Mouse (Mus musculus): ENCODE data around the gene Nr2f2. TPM values are rescaled to one million over a fixed set of nuclear protein-coding genes. Genes with fewer than 3 reads are reported as not detected.
A peak's percentile ranks its signal among the peaks of the same experiment; 100 is the strongest.

Nr2f2 gene
- total RNA-seq, 2 experiments from 2014 or later, result 42.6 to 52.1 TPM

DNA sequence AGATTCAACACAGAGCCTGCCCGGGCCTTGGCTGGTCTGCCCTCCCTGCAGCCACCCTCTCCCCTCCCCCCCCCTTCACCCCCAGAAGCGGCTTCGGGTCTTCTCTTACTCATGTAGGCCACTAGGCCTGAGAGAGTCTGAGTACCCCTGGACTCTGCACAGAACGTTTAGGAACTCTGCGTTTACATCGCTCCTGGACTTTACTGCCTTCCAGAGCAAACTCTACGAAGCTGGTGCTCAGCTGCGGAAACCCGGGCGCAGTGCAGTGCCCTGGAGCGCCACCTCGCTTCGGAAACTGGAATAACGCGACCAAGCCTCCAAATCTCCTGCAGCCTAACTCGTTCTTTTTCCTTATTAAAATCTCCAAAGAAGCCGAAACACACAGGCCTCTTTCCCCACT is 31.7 kb downstream of the Nr2f2 start:
- peak; percentile 73 to 81 for DNase-seq (ENCODE audit: low spot score in 2 of 2)

DNA sequence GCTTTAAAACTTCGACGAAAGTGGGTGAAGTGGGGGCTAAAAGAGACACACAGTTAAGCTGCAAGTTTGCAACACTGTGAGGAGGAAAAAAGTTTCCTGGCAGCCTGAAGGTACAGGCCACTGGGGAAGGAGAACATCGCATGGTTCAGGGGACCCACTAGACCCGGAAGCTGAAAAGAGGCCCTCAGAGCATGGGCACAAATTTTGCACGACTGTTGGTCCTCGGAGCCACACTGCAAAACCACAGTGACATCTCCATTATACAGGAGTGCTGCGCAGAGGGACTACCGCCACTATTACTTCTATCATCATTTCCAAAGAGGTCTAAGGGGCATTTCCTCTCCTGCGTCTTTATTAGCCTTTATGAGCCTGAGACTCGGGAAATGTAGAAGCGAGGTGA is 32.7 kb downstream of the Nr2f2 start:
- no peak for DNase-seq (ENCODE audit: low spot score in 2 of 2)

DNA sequence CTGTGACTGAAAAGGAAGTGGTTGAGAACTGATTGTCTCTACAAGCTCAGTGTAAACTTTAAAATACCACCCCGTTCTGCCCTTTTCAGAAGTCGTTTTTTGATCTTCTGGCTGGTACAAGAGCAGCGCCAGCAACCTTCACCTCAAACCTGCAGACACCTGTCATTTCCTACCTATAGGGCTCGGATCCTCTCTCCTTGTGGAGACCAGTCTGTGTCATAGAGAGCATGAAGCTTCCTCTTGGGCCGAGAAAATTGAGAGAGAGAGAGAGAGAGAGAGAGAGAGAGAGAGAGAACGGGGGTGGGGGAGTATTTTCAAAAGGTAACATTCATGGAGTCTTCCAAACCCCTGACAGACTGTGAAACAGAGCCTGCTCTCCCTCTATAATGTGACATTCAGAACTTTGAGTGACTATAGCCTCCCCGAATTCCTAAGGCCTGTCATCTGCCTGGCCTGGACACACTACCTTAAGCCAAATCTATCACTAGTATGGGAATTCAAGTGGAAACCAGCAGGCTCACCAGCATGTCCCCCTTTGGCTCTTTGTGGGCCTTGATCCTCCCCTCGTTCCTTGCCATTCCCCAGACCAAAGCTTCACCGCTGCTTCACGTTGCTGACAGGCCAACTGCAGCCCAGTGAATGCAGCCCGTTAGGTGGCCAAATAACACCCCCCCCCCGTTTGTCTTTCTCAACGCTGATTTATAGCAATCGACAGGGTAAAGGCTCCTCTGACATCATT is 33.4 kb downstream of the Nr2f2 start:
- DNase-seq (ENCODE audit: low spot score in 2 of 2), result no peak

DNA sequence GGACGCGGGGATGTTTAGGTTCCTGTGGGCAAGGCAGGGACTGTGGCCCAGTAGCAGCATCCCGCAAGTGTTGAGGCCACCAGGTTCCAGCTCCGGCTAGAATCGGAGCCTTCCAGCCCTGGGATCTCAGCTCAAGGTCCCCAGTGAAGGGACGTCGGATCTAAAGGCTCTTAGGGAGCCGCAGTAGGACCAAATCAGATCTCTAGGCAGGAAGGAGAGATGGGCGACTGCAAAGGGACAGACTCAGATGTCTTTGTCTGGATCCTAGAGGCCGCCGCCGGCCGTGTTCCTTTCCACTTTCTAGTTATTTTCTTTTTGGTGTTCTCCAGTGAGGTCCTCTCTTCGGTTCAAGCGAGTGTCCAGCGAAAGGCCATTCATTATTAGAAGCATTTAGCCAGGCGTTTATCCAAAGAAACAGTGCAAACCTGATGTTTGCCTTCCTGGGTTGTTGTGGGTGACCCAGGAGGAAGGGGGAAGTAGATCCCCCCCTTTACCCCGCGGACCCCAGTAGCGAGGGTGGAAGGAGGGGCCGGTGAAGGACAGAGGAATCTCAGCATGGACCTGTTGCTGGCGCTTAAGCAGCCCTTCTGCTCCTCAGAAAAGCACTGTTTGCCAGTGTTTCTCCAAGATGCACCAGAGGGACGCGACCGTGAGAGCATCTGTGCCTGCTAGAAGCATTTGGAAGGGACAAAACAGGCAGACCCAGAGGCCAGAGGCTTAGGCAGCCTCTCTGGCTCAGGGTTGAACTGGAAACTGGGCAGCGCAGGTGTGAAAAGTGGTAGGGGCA is 34.3 kb downstream of the Nr2f2 start:
- no peak for DNase-seq (ENCODE audit: low spot score in 2 of 2)

DNA sequence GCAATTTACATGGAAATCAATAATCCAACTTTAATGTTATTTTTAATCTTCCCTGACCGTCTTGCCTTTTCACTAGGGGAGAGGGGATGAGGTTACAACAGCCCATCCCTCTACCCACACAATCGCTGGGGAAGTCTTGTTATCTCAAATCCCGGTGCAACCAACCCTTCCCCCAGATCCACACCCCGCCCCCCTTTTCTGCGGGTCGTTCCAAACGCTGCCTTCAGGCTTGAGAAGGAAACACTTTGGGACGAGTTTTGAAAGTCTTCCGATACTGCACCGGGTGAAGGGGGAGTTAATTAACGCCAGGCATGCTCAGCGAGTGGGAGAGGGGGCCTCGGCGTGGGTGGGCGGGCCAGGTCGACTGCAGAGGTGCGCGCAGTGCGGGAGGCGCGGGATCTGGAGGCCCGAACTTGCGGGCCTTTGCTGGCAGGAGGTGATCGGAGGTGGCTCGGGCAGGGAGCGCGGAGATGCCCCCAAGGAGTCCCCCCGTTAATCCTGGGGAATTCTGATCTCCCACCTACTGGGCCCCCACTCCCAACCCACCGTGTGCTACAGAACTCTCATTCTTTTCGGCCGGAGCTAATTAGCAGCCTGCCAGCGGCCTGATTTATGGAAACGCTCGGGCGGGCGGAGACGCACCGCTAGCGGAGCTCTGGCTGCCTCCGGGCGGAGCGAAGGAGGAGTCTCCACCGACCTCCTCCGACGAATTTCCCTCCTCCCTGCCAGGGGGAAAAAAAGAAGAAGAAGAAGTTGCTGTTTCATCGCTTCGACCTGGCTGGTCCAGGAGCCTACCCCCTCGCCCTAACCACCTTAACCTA is 35.1 kb downstream of the Nr2f2 start:
- peak in 1 of 2 experiments; percentile 53 for DNase-seq (ENCODE audit: low spot score in 2 of 2)

DNA sequence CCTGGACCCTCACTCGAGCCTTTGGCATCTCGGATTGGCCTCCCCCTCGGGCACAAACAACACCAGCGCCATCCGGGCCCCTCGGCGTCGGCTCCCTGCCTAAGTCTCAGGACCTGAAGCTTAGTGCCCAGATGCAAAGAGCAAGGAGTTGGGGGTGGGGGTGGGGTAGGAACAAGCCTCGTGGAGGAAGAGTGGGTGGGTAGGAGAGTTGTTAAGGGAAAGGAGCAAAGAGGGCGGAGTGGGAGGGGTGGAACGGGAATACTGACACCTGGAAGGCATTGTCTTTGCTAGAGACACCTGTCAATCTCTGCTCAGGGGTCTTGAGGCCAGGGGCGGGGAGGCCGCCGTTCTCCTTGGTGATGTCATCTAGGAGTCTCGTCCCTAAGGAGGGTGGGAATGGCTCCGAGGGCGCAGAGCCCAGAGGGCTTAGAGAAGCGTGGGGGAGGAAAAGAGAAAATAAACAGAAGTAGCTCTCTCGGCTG is 35.7 kb downstream of the Nr2f2 start:
- no peak for DNase-seq (ENCODE audit: low spot score in 2 of 2)

DNA sequence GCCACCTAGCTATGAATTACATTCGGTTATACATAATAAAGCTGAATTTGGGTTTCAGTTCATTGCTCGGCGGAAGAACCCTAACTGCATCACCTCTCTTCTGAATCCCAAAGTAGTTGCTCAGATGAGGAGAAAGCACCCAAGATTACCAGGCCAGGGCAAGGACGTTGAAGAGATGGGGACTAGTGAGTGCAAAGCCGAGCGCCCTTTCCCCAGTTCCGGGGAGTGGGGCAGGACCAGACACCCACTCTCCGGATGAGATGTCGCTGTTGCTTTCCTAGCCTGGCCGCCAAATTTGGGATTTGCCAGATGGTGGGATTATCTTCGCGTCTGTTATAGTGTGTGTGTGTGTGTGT is 36.4 kb downstream of the Nr2f2 start:
- DNase-seq (ENCODE audit: low spot score in 2 of 2), result no peak

DNA sequence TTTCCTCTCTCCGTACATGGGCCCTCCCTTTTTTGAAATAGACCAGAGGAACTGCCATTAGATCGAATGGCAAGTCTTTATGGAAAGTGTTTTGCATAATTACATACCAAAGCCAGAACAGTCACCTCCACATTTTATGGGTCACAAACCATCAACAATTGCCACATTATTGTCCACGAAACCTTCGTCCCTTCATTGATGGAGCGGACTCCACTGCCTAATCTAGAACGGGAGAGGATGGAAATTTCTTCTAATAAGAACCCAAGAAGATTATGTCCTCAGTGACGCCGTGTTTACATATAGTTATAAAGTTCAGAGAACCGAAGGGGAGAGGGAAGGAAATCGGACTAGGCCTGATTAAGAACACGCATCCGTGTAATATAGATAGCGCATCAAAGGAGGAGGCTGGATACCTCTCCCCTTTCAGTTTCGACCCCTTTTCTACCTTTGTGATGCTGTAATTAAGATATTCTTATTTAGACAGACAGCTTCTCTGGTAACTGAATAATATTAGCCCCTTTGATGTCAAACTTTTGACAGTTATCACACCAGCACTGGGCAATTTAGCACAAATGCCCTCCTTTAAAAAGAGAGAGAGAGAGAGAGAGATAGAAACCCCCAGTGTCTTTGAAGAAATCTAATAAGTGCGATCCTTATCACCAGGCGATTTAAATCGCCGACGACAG is 36.9 kb downstream of the Nr2f2 start:
- DNase-seq (ENCODE audit: low spot score in 2 of 2), result no peak

DNA sequence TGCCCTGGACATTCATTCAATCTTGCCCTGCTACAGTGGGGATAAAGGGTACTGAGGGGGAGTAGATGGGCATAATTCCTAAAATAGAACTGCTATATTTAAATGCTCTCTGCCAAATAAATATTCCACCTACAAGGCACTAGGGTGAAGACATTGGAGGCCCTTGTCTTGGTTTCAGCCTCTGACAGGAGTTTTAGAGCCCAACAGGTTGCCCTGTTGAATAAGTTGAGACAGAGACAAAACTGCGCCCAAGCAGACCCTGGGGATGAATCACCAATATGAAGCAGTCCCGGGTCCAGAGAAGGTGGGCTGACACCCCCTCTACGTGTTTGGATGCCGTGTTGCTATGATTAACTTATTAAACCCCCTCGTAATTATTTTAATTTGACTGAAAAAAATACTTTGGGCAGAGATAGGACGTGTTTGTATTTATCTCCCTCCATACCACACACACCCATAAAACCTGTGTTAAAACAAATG is 37.5 kb downstream of the Nr2f2 start:
- no peak for DNase-seq (ENCODE audit: low spot score in 2 of 2)

DNA sequence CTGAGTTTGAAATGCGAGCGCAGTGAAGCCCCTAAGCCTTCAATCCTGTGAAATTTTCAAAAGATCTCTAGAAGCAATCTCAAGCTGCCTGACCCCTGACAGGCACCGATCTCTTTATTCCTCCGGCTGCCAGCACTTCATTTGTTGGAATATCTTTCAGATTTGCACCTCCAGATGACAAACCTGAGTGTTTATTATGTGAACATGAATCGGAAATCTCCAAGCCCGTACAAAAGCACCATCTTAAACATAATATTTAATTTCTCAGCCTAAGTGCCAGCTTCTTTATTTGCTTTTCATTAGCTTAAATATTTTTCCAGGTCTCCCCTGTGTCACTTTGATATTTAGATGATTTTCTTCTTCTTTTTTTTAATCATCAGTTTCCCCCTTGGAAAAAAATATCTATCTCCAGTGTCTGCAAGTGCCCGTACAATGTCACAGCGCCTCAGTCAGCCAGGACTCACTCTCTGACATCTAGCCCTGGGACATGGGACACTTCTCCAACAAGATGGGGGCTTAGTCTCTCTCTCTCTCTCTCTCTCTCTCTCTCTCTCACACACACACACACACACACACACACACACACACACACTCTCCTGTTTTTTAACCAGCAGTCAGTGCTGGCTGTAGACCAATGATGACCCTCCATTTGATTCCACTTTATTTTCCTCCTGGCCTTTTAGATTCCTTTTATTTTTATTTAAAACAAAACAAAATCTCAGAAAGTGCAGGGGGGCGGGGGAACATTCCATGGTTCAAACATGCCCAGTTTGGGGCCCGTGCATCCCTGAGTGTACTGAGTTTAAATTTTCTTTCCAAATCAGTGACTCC is 38.1 kb downstream of the Nr2f2 start:
- no peak for DNase-seq (ENCODE audit: low spot score in 2 of 2)

DNA sequence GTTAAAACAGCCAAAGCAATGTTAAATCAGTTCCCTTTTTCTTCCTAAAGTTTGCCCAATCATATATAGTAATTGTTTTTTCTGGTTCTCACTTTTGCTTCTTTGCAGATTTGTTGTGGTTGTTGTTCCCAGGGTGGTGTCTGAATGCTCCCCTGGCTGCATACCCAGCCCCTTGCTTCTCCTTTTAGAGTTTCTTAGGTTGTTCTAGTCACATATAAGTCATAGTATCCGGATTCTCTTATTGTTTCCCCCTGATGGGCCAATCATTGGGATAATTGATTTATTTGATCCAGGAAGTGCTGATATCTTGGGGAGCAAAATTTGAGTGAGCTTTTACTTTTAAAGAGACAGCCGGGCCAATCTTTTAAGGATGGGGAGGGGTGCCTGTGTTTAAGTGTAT is 39.3 kb downstream of the Nr2f2 start:
- no peak for DNase-seq (ENCODE audit: low spot score in 2 of 2)

DNA sequence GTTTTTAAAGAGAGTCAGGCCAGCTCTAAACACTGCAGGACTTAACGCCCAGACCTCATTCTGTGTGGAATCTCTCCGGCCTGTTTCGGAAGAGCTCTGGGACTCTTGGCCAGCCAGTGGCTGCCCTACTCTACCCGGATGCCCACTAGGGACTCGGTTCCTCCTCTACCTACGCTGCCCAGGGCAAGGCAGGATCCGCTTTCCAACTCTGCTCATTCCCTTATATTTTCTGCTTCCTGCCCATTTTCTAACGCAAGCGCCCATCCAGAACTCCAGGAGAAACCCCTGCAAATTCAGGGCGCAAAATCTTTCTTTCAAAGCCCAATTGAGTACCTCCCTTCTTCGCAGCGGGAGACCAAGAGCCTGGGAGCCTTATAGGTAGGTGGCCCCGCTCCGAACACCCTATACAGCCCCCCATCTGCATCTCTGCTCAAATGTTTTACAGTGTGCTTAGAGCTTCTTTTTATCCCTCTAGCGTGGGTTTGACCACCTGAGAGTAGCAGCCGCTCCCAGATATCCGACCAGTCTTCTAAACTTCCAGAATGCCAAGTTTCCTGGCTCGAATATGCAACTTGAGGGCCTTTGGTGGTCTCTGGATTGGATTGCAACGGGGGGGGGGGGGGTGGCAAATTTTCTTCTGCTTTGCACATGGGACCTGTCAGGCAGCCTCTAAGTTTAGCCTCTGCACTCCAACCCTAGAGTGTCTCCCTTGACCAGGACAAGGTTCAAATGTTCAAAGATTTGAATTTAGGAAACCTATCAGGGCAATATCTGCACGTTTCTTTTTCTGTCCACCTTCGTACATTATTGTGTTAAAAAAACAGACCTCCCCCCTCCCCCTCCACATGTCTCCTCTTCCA is 40.1 kb downstream of the Nr2f2 start:
- no peak for DNase-seq (ENCODE audit: low spot score in 2 of 2)

DNA sequence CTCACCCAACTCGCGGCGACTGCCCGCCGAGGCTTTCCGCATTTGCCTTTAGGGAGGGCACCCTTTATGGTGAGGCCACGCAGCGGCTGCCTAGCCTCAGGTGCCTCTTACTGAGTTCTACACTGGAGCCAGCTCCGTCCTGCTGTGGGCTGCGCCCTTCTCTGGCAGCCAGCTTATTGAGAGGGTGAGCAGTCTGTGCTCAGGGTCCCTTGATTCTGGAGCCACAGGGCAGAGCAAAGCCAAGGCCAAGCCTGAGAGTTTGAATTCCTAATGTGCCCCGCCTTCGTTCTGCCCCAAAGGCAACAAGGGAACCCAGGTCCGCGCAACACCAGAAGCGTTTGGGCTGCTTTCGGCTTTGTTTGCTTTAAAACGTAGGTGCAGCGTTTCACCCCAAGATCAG is 41.2 kb downstream of the Nr2f2 start:
- DNase-seq (ENCODE audit: low spot score in 2 of 2), result no peak

DNA sequence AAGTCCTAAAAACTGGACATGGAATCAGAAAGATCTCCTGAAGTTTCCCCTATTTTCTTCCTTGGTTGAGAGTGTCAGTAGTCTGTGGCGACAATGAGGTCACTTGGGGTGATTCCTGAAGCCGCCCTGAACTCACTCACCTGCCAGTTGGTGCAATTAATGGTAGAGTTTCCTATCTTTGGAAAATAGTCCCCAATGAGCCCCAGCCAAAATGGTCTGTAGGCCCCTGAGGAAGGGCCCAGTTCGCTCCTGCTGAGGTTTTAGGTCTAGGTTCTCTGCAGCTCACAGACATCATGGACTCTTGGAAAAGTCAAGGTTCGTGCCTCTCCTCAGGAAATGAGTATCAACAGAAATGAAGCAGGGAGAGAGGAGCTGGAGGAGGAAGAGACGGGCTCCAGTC is 42.0 kb downstream of the Nr2f2 start:
- DNase-seq (ENCODE audit: low spot score in 2 of 2), result no peak

DNA sequence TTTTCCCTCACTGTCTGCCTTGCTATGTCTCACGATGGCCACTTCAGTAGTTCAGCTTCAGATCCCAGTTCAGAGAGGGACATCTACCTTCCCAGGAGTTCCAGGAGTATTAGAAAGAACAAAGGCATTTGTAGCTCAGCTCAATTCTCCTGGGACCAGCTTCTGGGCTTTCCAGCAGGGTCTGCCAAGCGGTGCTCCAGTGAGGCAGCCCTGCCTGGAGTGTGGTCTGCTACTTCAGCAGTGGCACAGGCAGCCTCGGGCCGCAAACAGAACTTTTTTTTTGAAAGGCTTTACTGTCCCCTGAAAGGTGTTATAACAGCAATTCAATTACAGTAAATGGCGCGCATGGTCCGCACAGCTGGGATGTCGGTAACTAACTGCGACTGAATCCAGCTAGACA is 42.5 kb downstream of the Nr2f2 start:
- no peak for DNase-seq (ENCODE audit: low spot score in 2 of 2)

DNA sequence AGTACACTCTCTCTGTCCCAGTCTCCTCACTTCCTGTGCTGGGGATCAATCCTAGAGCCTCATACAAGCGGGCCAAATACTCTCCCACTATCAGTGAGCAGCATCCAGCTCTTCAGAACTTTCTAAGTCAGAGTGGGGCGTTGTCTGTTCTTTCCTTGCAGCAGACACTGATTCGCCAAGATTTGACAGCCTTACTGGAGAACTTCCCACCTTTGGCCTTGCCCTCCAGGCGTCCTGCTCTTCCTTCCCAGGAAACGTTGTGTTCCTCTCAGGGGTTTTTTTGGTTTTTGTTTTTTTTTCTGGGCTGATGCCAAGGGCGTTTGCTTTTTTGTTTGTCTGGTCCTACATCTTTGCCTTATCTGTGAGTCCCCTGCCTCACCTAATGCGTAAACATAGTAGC is 60.8 kb downstream of the Nr2f2 start:
- DNase-seq (ENCODE audit: low spot score in 2 of 2), result no peak

DNA sequence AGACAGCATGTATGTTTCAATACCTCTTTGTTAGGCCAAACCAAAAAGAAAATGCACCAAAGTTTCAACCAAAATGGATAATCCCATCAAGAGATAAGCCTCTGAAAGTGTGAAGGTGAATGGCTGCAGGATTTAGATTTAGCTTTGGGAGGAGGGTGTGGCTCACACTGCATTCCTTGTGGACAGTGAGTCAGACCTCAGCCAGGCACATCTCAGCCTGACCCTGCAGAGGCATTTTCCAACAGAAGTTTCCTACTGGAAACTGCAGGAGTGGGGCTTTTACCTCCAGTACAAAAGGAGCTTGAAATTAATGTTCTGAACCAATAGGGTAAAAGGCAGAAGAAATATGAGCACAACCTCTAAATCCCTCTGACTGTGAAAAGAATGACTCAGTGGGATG is 62.1 kb downstream of the Nr2f2 start:
- DNase-seq (ENCODE audit: low spot score in 2 of 2), result no peak
